Mouse (Mus musculus): ENCODE measurements around the gene Rgs9. TPM values are rescaled to one million over a fixed set of nuclear protein-coding genes. Genes with fewer than 3 reads are reported as not detected.

Rgs9 gene
- polyA plus RNA-seq, 1 experiment from 2014 or later = 0.99 TPM

GRCm38 (mm10) chr11:109237796-109238195 is 60.1 kb downstream of the Rgs9 start:
- no peak overlapping the region for H3K4me2 ChIP-seq (ENCODE audit: low read length)
- H3K9ac ChIP-seq (ENCODE audit: low read depth, low read length) = no peak overlapping the region
- no peak overlapping the region for H3K4me3 ChIP-seq (replicated peaks; ENCODE audit: low read depth, low read length)
- ATAC-seq (replicated peaks; ENCODE audit: low FRiP score, low read depth) (no peak), DNase-seq (ENCODE audit: low spot score) (no peak)
- 53% methylated on average over 8 of the region's 8 CpGs for WGBS
- no peaks in the 10 kb centered on the region for H3K9me3 ChIP-seq (replicated peaks; ENCODE audit: low read length)
- no peak for TF ChIP-seq CTCF (IDR thresholded peaks at IDR 0.05; ENCODE audit: low read depth)
- H3K36me3 ChIP-seq (ENCODE audit: insufficient read depth, low read length) = no peaks in the 10 kb centered on the region
- H3K27me3 ChIP-seq (ENCODE audit: insufficient read depth, low read length) = no peaks in the 10 kb centered on the region
- H3K27ac ChIP-seq = no peak overlapping the region
- H3K4me1 ChIP-seq (replicated peaks; ENCODE audit: insufficient read depth, low read length) = no peaks in the 10 kb centered on the region

DNA sequence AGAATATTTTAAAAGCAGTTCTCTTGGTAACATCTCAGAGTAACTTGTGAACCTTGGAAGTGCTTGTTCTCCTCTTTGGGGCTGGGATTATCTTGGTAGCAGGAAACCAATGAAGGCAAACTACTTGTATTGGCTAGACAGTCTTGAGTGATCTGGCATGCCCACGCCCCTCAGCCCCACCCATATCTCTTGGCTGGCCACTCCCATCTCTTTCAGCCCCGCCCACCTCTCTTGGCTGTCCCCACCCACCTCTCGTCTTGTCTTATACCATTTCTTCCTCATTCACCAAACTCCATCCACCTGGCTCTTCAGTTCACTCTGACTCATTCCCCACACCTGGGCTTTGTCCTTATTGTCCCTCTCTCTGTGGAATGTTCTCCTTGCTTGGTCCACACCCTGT is 64.3 kb downstream of the Rgs9 start:
- DNase-seq (ENCODE audit: low spot score) = no peak
- Histone ChIP-seq H3K9ac (ENCODE audit: low read depth, low read length) (no peak overlapping the region), H3K4me3 (replicated peaks; ENCODE audit: low read depth, low read length) (no peak overlapping the region), H3K36me3 (ENCODE audit: insufficient read depth, low read length) (no peaks in the 10 kb centered on the region), H3K4me1 (replicated peaks; ENCODE audit: insufficient read depth, low read length) (no peaks in the 10 kb centered on the region), H3K27ac (no peak overlapping the region), H3K9me3 (replicated peaks; ENCODE audit: low read length) (no peaks in the 10 kb centered on the region), H3K27me3 (ENCODE audit: insufficient read depth, low read length) (no peaks in the 10 kb centered on the region), H3K4me2 (ENCODE audit: low read length) (no peak overlapping the region)
- no peak for ATAC-seq (replicated peaks; ENCODE audit: low FRiP score, low read depth)
- TF ChIP-seq CTCF (IDR thresholded peaks at IDR 0.05; ENCODE audit: low read depth) = no peak
- WGBS = 79% methylated on average over 3 of the region's 3 CpGs

GRCm38 (mm10) chr11:109232811-109233210 is 65.1 kb downstream of the Rgs9 start:
- H3K4me1 ChIP-seq (replicated peaks; ENCODE audit: insufficient read depth, low read length) = no peaks in the 10 kb centered on the region
- H3K36me3 ChIP-seq (ENCODE audit: insufficient read depth, low read length) = no peaks in the 10 kb centered on the region
- no peak for DNase-seq (ENCODE audit: low spot score)
- H3K4me2 ChIP-seq (ENCODE audit: low read length) = no peak overlapping the region
- TF ChIP-seq CTCF (IDR thresholded peaks at IDR 0.05; ENCODE audit: low read depth) = no peak
- H3K27ac ChIP-seq = no peak overlapping the region
- no peak for ATAC-seq (replicated peaks; ENCODE audit: low FRiP score, low read depth)
- 73% methylated on average over 6 of the region's 6 CpGs for WGBS
- no peaks in the 10 kb centered on the region for H3K27me3 ChIP-seq (ENCODE audit: insufficient read depth, low read length)
- H3K9ac ChIP-seq (ENCODE audit: low read depth, low read length) = no peak overlapping the region
- H3K9me3 ChIP-seq (replicated peaks; ENCODE audit: low read length) = no peaks in the 10 kb centered on the region
- H3K4me3 ChIP-seq (replicated peaks; ENCODE audit: low read depth, low read length) = no peak overlapping the region

DNA sequence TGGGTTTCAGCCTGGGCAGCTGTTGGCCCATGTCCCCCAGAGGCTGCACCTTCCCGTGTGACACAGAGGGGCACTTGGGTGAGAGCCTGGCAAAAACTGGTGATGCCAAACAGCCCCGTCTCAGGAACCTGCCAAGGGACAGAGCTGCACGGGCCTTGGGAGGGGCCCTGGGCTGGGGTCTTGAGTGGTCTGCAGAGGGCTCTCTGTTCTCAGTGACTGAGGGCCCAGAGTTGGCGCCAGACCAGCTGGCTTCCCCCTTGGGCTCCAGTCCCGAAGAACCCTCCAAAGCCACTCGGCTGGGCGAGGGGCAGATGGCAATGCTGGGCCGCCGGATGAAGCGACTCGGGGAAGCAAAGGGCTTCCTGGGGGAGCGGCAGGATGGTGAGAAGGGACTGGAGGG is 70.8 kb downstream of the Rgs9 start:
- H3K27me3 ChIP-seq (ENCODE audit: insufficient read depth, low read length) = no peaks in the 10 kb centered on the region
- no peak overlapping the region for H3K4me2 ChIP-seq (ENCODE audit: low read length)
- no peaks in the 10 kb centered on the region for H3K36me3 ChIP-seq (ENCODE audit: insufficient read depth, low read length)
- no peak overlapping the region for H3K27ac ChIP-seq
- WGBS = 82% methylated on average over 12 of the region's 12 CpGs
- TF ChIP-seq CTCF (IDR thresholded peaks at IDR 0.05; ENCODE audit: low read depth) = no peak
- H3K4me1 ChIP-seq (replicated peaks; ENCODE audit: insufficient read depth, low read length) = no peaks in the 10 kb centered on the region
- no peak overlapping the region for H3K4me3 ChIP-seq (replicated peaks; ENCODE audit: low read depth, low read length)
- ATAC-seq (replicated peaks; ENCODE audit: low FRiP score, low read depth) = no peak
- H3K9ac ChIP-seq (ENCODE audit: low read depth, low read length) = no peak overlapping the region
- no peaks in the 10 kb centered on the region for H3K9me3 ChIP-seq (replicated peaks; ENCODE audit: low read length)
- no peak for DNase-seq (ENCODE audit: low spot score)

DNA sequence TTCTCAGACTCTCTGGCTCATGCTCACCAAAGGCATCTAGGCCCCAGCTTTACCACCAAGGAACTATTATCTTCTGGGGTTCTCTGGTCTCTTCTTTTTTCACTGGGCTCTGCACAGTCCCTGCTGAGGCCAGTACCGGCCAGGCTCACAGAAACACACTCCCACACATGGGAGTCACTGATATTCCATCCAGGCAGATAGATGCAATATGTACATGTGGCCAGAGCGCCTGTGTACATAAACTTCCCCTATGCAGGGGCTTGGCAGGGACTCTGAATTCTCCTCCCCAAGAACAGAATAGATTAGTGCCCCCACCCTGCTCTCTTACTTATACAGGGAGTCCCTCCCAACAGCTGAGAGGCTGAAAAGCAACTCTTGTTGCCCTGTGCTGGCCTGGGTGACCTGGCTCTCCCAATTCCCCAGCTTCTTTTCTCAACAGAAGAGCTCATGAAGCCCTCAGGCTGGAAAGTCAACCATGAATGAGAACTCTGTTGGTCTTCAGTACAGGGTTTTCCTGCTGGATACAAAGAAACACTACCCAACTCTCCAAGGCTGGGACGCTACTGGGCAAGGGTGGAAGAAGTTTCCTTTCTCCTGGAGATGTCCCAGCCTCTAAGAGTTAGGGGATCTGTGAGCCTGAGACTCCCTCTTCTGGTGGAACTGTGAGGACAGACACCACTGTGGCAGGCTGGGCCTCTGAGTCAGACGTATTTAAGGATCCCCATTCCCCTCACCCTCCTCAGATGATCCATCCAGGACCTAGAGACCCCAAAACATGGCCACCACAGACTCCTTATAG is 76.5 kb downstream of the Rgs9 start:
- no peaks in the 10 kb centered on the region for H3K36me3 ChIP-seq (ENCODE audit: insufficient read depth, low read length)
- no peak overlapping the region for H3K9ac ChIP-seq (ENCODE audit: low read depth, low read length)
- DNase-seq (ENCODE audit: low spot score) (peak; percentile 68), ATAC-seq (replicated peaks; ENCODE audit: low FRiP score, low read depth) (no peak)
- H3K4me1 ChIP-seq (replicated peaks; ENCODE audit: insufficient read depth, low read length) = no peaks in the 10 kb centered on the region
- H3K4me3 ChIP-seq (replicated peaks; ENCODE audit: low read depth, low read length) = no peak overlapping the region
- no peak overlapping the region for H3K27ac ChIP-seq
- 35% methylated on average over 4 of the region's 4 CpGs for WGBS
- H3K4me2 ChIP-seq (ENCODE audit: low read length) = no peak overlapping the region
- no peaks in the 10 kb centered on the region for H3K9me3 ChIP-seq (replicated peaks; ENCODE audit: low read length)
- TF ChIP-seq CTCF (IDR thresholded peaks at IDR 0.05; ENCODE audit: low read depth) = peak; percentile 64
- no peaks in the 10 kb centered on the region for H3K27me3 ChIP-seq (ENCODE audit: insufficient read depth, low read length)

- ATAC-seq (replicated peaks; ENCODE audit: low FRiP score, low read depth) (no peak), DNase-seq (ENCODE audit: low spot score) (no peak)
- Histone ChIP-seq H3K4me2 (ENCODE audit: low read length) (no peak overlapping the region), H3K36me3 (ENCODE audit: insufficient read depth, low read length) (no peaks in the 10 kb centered on the region), H3K27ac (no peak overlapping the region), H3K27me3 (ENCODE audit: insufficient read depth, low read length) (no peaks in the 10 kb centered on the region), H3K4me1 (replicated peaks; ENCODE audit: insufficient read depth, low read length) (no peaks in the 10 kb centered on the region), H3K4me3 (replicated peaks; ENCODE audit: low read depth, low read length) (no peak overlapping the region), H3K9ac (ENCODE audit: low read depth, low read length) (no peak overlapping the region), H3K9me3 (replicated peaks; ENCODE audit: low read length) (no peaks in the 10 kb centered on the region)
- no peak for TF ChIP-seq CTCF (IDR thresholded peaks at IDR 0.05; ENCODE audit: low read depth)
- WGBS = 78% methylated on average over 15 of the region's 15 CpGs
Measured at GRCm38 (mm10) chr11:109218722-109219430, 79.1 kb downstream of the Rgs9 start.

Data from kidney, postnatal 0 days (tissue).